Mouse (Mus musculus) heart, postnatal 25 days (tissue): ENCODE results near the gene Gm20920. TPM values are rescaled to one million over a fixed set of nuclear protein-coding genes. Genes with fewer than 3 reads are reported as not detected.
"Not testable (repeated sequence)": the region's sequence is repeated elsewhere in the genome, so short reads cannot be mapped to it uniquely, and the experiment has no call there.

ENCODE experiments used
- DNase-seq: peaks from one replicate; pipeline ENCODE4 v3.0.0; 2022; ENCODE audit warnings: low spot score
- intact Hi-C: fragments of 180-260 bp; cut with DNase I; formaldehyde crosslinking; loops from one replicate; pipeline ENCODE4 v1.15.1; 2025
- total RNA-seq, 2 experiments: library from RNA; stranded (reverse); gene quantifications; 2 replicates each; pipeline ENCODE4 v1.2.3; 2021

Gm20920 gene
- total RNA-seq = not detected

DNA sequence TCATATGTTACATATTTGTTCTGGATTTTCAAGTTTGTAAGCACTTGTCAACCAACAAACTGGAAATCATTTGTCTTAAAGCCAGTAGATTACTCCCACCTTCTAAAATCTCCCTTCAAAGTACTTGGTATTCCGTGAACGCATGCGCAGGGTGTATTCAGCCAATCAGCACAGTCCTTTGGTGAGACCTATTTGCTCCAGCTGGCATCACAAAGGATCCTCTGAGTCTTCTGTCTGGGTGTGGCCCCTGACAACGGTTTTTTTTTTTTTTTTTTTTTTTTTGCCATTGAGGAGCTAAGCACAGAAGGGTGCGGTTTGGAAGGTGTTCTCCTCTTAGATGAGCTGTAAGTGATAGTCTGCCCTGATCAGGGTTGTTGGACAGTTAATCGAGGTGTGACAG is at the start of gene Gm20920:
TSS of gene Gm20920 (plus strand) at position 301 of the 400 bp plus-strand sequence.
- intact Hi-C loops, DNase-seq: not testable (repeated sequence)
